Mouse (Mus musculus) MEL (cell line): ENCODE results near the gene Arid5b. TPM values are rescaled to one million over a fixed set of nuclear protein-coding genes. Genes with fewer than 3 reads are reported as not detected.

Source experiments
- DNase-seq: peaks from one replicate; pipeline ENCODE4 v3.0.0; 2011; ENCODE audit warnings: low read depth, low spot score
- H3K27ac ChIP-seq: 2 replicates; pipeline ENCODE4 v1.5.1; 2012; ENCODE audit warnings: low read depth, mild to moderate bottlenecking, control low read depth, low read length, moderate library complexity; ENCODE audit not compliant: control insufficient read depth
- H3K27me3 ChIP-seq, 2 experiments: fragments of 150-350 bp in 1 of 2; sonication (generic) in 1 of 2; 2 replicates each; pipeline ENCODE4 v1.6.1; 2012; ENCODE audit warnings: low read length in 2 of 2, mild to moderate bottlenecking in 2 of 2, improper control_type of control experiment in 1 of 2, moderate library complexity in 1 of 2; ENCODE audit not compliant: insufficient read depth in 2 of 2, control insufficient read depth in 1 of 2
- H3K36me3 ChIP-seq, 2 experiments: 2 replicates each; pipeline ENCODE4 v1.6.1; 2012 to 2014; ENCODE audit warnings: low read length in 2 of 2, improper control_type of control experiment in 1 of 2, inconsistent platforms in 1 of 2, mild to moderate bottlenecking in 1 of 2; ENCODE audit not compliant: insufficient read depth in 2 of 2, control insufficient read depth in 1 of 2
- H3K4me1 ChIP-seq, 2 experiments: fragments of 150-350 bp in 1 of 2; sonication (generic) in 1 of 2; 2 replicates each; pipeline ENCODE4 v1.6.1; 2012; ENCODE audit warnings: low read length in 2 of 2, improper control_type of control experiment in 1 of 2, mild to moderate bottlenecking in 1 of 2; ENCODE audit not compliant: insufficient read depth in 2 of 2, control insufficient read depth in 1 of 2
- H3K4me3 ChIP-seq, 2 experiments: fragments of 150-350 bp in 1 of 2; sonication (generic) in 1 of 2; 2 replicates each; pipeline ENCODE4 v1.5.1; 2012; ENCODE audit warnings: low read depth in 2 of 2, low read length in 2 of 2, mild to moderate bottlenecking in 2 of 2, moderate library complexity in 2 of 2, control low read depth in 1 of 2, improper control_type of control experiment in 1 of 2; ENCODE audit not compliant: control insufficient read depth in 1 of 2, insufficient read depth in 1 of 2
- H3K79me2 ChIP-seq: 2 replicates; pipeline ENCODE4 v1.6.1; 2012; ENCODE audit warnings: mild to moderate bottlenecking, low read length, moderate library complexity; ENCODE audit not compliant: control insufficient read depth, poor library complexity, insufficient read depth
- H3K9ac ChIP-seq: 2 replicates; pipeline ENCODE4 v1.6.1; 2012; ENCODE audit warnings: low read depth, mild to moderate bottlenecking, control low read depth, low read length, moderate library complexity; ENCODE audit not compliant: control insufficient read depth, poor library complexity, severe bottlenecking
- H3K9me3 ChIP-seq: fragments of 150-350 bp; sonication (generic); replicated peaks from 2 replicates; pipeline ENCODE4 v1.6.1; 2012; ENCODE audit warnings: mild to moderate bottlenecking, low read length, improper control_type of control experiment, moderate library complexity; ENCODE audit not compliant: insufficient read depth
- BHLHE40 ChIP-seq: IDR thresholded peaks from 2 replicates; pipeline ENCODE4 v1.6.1; 2012; ENCODE audit warnings: low read depth, mild to moderate bottlenecking, inconsistent platforms, low read length, improper control_type of control experiment, borderline replicate concordance
- CHD2 ChIP-seq: IDR thresholded peaks from 2 replicates; pipeline ENCODE4 v1.6.1; 2011; ENCODE audit warnings: low read length, improper control_type of control experiment
- ETS1 ChIP-seq: IDR thresholded peaks from 2 replicates; pipeline ENCODE4 v1.6.1; 2012; ENCODE audit warnings: low read depth, mild to moderate bottlenecking, inconsistent platforms, low read length, improper control_type of control experiment, moderate library complexity
- HCFC1 ChIP-seq: IDR thresholded peaks from 2 replicates; pipeline ENCODE4 v1.6.1; 2012; ENCODE audit warnings: low read depth, mild to moderate bottlenecking, inconsistent platforms, low read length, improper control_type of control experiment, moderate library complexity
- JUND ChIP-seq: IDR thresholded peaks from 2 replicates; pipeline ENCODE4 v1.6.1; 2011; ENCODE audit warnings: low read depth, mild to moderate bottlenecking, improper control_type of control experiment, low read length
- MAX ChIP-seq: IDR thresholded peaks from 2 replicates; pipeline ENCODE4 v1.6.1; 2011; ENCODE audit warnings: low read length, improper control_type of control experiment
- MAZ ChIP-seq: IDR thresholded peaks from 2 replicates; pipeline ENCODE4 v1.6.1; 2012; ENCODE audit warnings: low read depth, mild to moderate bottlenecking, inconsistent platforms, low read length, improper control_type of control experiment
- MXI1 ChIP-seq: IDR thresholded peaks from 2 replicates; pipeline ENCODE4 v1.6.1; 2011; ENCODE audit warnings: mild to moderate bottlenecking, low read depth, low read length, improper control_type of control experiment
- NELFE ChIP-seq: IDR thresholded peaks from 2 replicates; pipeline ENCODE4 v1.6.1; 2011; ENCODE audit warnings: low read depth, low read length, improper control_type of control experiment
- POLR2AphosphoS2 ChIP-seq: IDR thresholded peaks from 2 replicates; pipeline ENCODE4 v1.6.1; 2011; ENCODE audit warnings: low read length, improper control_type of control experiment
- SIN3A ChIP-seq: IDR thresholded peaks from 2 replicates; pipeline ENCODE4 v1.6.1; 2012; ENCODE audit warnings: low read length, improper control_type of control experiment, inconsistent platforms
- TAL1 ChIP-seq: IDR thresholded peaks from 2 replicates; pipeline ENCODE4 v1.6.1; 2012; ENCODE audit warnings: mild to moderate bottlenecking, inconsistent platforms, low read length, moderate library complexity, mixed read lengths
- TBP ChIP-seq: IDR thresholded peaks from 2 replicates; pipeline ENCODE4 v1.8.0; 2011; ENCODE audit warnings: low read depth, low read length, improper control_type of control experiment
- TCF12 ChIP-seq: IDR thresholded peaks from 2 replicates; pipeline ENCODE4 v1.6.1; 2014; ENCODE audit warnings: low read depth, mild to moderate bottlenecking, inconsistent platforms, low read length, improper control_type of control experiment, moderate library complexity
- USF2 ChIP-seq, 2 experiments: IDR thresholded peaks; 2 replicates each; pipeline ENCODE4 v1.6.1; 2011 to 2012; ENCODE audit warnings: improper control_type of control experiment in 2 of 2, low read length in 2 of 2, borderline replicate concordance in 1 of 2, inconsistent platforms in 1 of 2, low read depth in 1 of 2, mild to moderate bottlenecking in 1 of 2; ENCODE audit not compliant: insufficient read depth in 1 of 2
- ZMIZ1 ChIP-seq: IDR thresholded peaks from 2 replicates; pipeline ENCODE4 v1.6.1; 2012; ENCODE audit warnings: low read depth, mild to moderate bottlenecking, inconsistent platforms, low read length, improper control_type of control experiment, moderate library complexity
- ZNF384 ChIP-seq: IDR thresholded peaks from 2 replicates; pipeline ENCODE4 v1.6.1; 2012; ENCODE audit warnings: low read depth, mild to moderate bottlenecking, inconsistent platforms, low read length, improper control_type of control experiment
- polyA plus RNA-seq, 2 experiments: library from polyadenylated mRNA; stranded (reverse) in 1 of 2; unstranded in 1 of 2; fragments of >175 nt in 1 of 2; fragments of >200 nt in 1 of 2; gene quantifications; 2 replicates each; pipeline versions ENCODE4 v1.2.1 to v1.2.4; 2012; ENCODE audit warnings: low replicate concordance in 2 of 2, low read depth in 1 of 2; ENCODE audit not compliant: insufficient read length in 2 of 2, insufficient read depth in 1 of 2, missing spikeins in 1 of 2
- total RNA-seq: library from RNA; depleted of rRNA; stranded (reverse); fragments of 300-350 nt; gene quantifications from 2 replicates; pipeline ENCODE4 v1.2.3, GENCODE M21; 2012

Arid5b gene
- total and polyA plus RNA-seq, 3 experiments, result 0.03 TPM; not detected in 2

DNA sequence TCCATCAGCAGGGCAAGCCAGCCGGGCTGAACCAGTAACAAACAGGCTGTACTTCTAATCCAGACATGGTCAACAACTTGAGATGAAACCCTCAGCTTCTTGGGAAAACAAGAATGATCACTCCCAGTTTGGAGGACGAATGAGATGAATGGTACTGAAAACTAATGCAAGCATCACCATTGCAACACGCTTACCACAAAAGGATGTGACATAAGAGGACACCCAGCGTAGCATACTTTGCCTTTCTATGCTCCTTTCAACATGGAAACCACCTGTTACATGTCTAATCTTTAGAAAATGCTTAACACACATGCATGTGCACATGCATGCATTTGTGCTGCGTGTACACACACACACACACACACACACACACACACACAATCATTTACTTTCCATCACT is 146.4 kb downstream of the Arid5b start:
- no peaks in the 10 kb centered on the region; a peak in 1 of 4 replicates for H3K36me3 ChIP-seq
- no peaks in the 10 kb centered on the region for H3K9me3 ChIP-seq
- TF ChIP-seq USF2 (IDR thresholded peaks at IDR 0.05; ENCODE audit: borderline replicate concordance in 1 of 2, insufficient read depth in 1 of 2, low read depth in 1 of 2, low read length in 2 of 2) (no peak), BHLHE40 (no peak), JUND (no peak), TCF12 (no peak), ZMIZ1 (no peak), TAL1 (no peak), MAX (no peak), HCFC1 (no peak), ZNF384 (no peak)
- TF ChIP-seq, all 39 proteins: peak for 0
- no peaks in the 10 kb centered on the region; a peak in 2 of 4 replicates for H3K4me1 ChIP-seq
- H3K9ac ChIP-seq, result no peak overlapping the region
- H3K4me3 ChIP-seq, result no peak overlapping the region
- H3K27me3 ChIP-seq, result no peaks in the 10 kb centered on the region; a peak in 1 of 4 replicates
- DNase-seq, result no peak
- no peak overlapping the region for H3K27ac ChIP-seq
- no peaks in the 10 kb centered on the region for H3K79me2 ChIP-seq

DNA sequence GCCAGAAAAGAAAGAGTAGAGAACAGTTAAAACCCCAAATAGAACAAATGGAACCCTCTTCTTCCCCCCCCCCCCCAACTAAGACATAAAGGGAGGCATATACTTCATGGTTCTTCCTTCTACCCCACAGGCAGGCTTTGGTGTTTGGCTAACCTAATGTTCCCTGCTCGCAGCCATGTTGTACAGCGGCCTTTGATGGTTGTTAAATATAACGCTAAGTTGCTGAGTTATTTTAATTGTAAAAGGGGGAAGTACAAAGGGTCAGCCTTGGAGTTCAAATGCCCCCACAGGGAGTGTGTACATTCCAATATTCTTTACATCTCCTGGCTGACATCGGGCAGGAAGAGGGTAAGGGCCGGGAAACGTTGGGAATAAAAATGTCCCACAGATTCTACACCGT is 148.9 kb downstream of the Arid5b start:
- H3K27me3 ChIP-seq, result no peaks in the 10 kb centered on the region; a peak in 1 of 4 replicates
- no peak overlapping the region for H3K4me3 ChIP-seq
- H3K9ac ChIP-seq, result no peak overlapping the region
- no peak for TF ChIP-seq POLR2AphosphoS2
- TF ChIP-seq MXI1, result no peak
- no peak for TF ChIP-seq TBP
- no peak for TF ChIP-seq MAZ
- no peak for TF ChIP-seq NELFE
- TF ChIP-seq CHD2, result no peak
- TF ChIP-seq ETS1, result no peak
- TF ChIP-seq TCF12, result no peak
- TF ChIP-seq SIN3A, result no peak
- TF ChIP-seq BHLHE40, result no peak
- no peak for DNase-seq
- no peaks in the 10 kb centered on the region for H3K9me3 ChIP-seq
- peaks cover 0 to 5% of the 10 kb centered on the region in 2 experiments; a peak in 2 of 4 replicates for H3K36me3 ChIP-seq
- no peaks in the 10 kb centered on the region for H3K79me2 ChIP-seq
- no peak overlapping the region for H3K27ac ChIP-seq
- H3K4me1 ChIP-seq, result peaks cover 0 to 2% of the 10 kb centered on the region in 2 experiments; a peak in 2 of 4 replicates
